Mouse (Mus musculus): Measurements from ENCODE around the gene Col11a2.

Gene Col11a2

GRCm38 (mm10) chr17:34104804-34105203 is 65.6 kb downstream of the Col11a2 start:
- DNase-seq (ENCODE audit: low read depth, low spot score): no peak

- DNase-seq (ENCODE audit: low read depth, low spot score): no peak
These were observed 67.3 kb downstream of the Col11a2 start for GRCm38 (mm10) chr17:34106555-34106954.

- no peak for DNase-seq (ENCODE audit: low read depth, low spot score)
These were observed 68.1 kb downstream of the Col11a2 start for GRCm38 (mm10) chr17:34107109-34107867.

- no peak for DNase-seq (ENCODE audit: low read depth, low spot score)
These were observed 69.2 kb downstream of the Col11a2 start for GRCm38 (mm10) chr17:34108460-34108859.

GRCm38 (mm10) chr17:34109038-34109805 is 70.0 kb downstream of the Col11a2 start:
- no peak for DNase-seq (ENCODE audit: low read depth, low spot score)

DNA sequence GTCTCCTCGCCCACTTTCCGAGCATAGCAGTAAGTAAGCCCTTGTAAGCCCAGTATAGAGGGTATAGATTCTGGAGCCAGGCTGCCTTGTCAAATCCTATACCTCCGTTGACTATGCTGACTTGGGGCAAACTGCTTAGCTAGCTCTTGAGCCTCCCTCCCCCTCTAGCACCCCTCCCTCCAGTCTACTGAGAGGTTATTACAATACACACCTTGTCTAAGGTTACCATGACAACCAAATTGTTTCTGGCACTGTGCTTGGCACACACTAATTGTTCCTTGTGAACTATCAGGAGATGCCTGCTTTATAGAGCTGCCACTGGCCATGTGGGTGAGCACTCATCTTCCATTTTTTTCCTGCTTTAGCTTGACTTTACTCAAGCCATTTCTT is 70.6 kb downstream of the Col11a2 start:
- DNase-seq (ENCODE audit: low read depth, low spot score): no peak

- no peak for DNase-seq (ENCODE audit: low read depth, low spot score)
These were observed 71.1 kb downstream of the Col11a2 start for GRCm38 (mm10) chr17:34110309-34110708.

- no peak for DNase-seq (ENCODE audit: low read depth, low spot score)
These were observed 74.9 kb downstream of the Col11a2 start for GRCm38 (mm10) chr17:34114114-34114513.

Measured in c-Kit-negative CD71-positive TER-119-positive erythroid progenitor cells, embryonic 14.5 days (primary cell).